Mouse (Mus musculus) midbrain, postnatal 0 days (tissue): ENCODE measurements around the gene Ewsr1. TPM values are rescaled to one million over a fixed set of nuclear protein-coding genes. Genes with fewer than 3 reads are reported as not detected.

Source experiments
- ATAC-seq: fragments of 200-750 bp; cut with Nextera tagmentation; 2 replicates; pipeline ENCODE4 v1.8.0; 2017; ENCODE audit warnings: moderate number of reproducible peaks, mild to moderate bottlenecking, moderate TSS enrichment, moderate library complexity; ENCODE audit not compliant: low FRiP score
- DNase-seq: peaks from one replicate; pipeline ENCODE4 v3.0.0-alpha.2; 2015; ENCODE audit warnings: low spot score
- H3K27ac ChIP-seq: fragments of 300-500 bp; sonication (generic); 2 replicates; pipeline ENCODE4 v1.5.1; 2014; ENCODE audit warnings: low read depth, mild to moderate bottlenecking, low read length, mixed read lengths
- H3K27me3 ChIP-seq: fragments of 300-500 bp; sonication (generic); 2 replicates; pipeline ENCODE4 v1.6.1; 2014; ENCODE audit warnings: low read length, control low read depth, mixed read lengths; ENCODE audit not compliant: insufficient read depth
- H3K36me3 ChIP-seq: fragments of 300-500 bp; sonication (generic); 2 replicates; pipeline ENCODE4 v1.6.1; 2014; ENCODE audit warnings: low read length, control low read depth, mixed read lengths; ENCODE audit not compliant: insufficient read depth
- H3K4me1 ChIP-seq: fragments of 300-500 bp; sonication (generic); 2 replicates; pipeline ENCODE4 v1.6.1; 2014; ENCODE audit warnings: mild to moderate bottlenecking, control low read depth, antibody characterized with exemption, low read length, mixed read lengths; ENCODE audit not compliant: insufficient read depth
- H3K4me2 ChIP-seq: fragments of 300-500 bp; sonication (generic); 2 replicates; pipeline ENCODE4 v1.6.1; 2014; ENCODE audit warnings: low read depth, mild to moderate bottlenecking, low read length, mixed read lengths; ENCODE audit not compliant: poor library complexity, severe bottlenecking
- H3K4me3 ChIP-seq: fragments of 300-500 bp; sonication (generic); 2 replicates; pipeline ENCODE4 v1.5.1; 2014; ENCODE audit warnings: low read depth, mild to moderate bottlenecking, low read length, moderate library complexity
- H3K9ac ChIP-seq: fragments of 300-500 bp; sonication (generic); replicated peaks from 2 replicates; pipeline ENCODE4 v1.6.1; 2014; ENCODE audit warnings: mild to moderate bottlenecking, low read length, moderate library complexity, mixed read lengths; ENCODE audit not compliant: poor library complexity, severe bottlenecking
- H3K9me3 ChIP-seq: fragments of 300-500 bp; sonication (generic); 2 replicates; pipeline ENCODE4 v1.6.1; 2016; ENCODE audit warnings: low read length, control low read depth
- CTCF ChIP-seq: IDR thresholded peaks from 2 replicates; pipeline ENCODE4 v1.5.1; 2016; ENCODE audit warnings: antibody characterized with exemption, mild to moderate bottlenecking
- whole genome bisulfite sequencing: fragments of 180-500 bp; shearing (Covaris S2); extraction: QIAGEN DNeasy Blood & Tissue Kit; methylation state at CpG from one replicate; pipeline ENCODE4 v1.1.7; 2014; 5-methylcytosine and 5-hydroxymethylcytosine counted together
- microRNA-seq: library from miRNA; unstranded; fragments of <30 nt; microRNA quantifications from one replicate; pipeline ENCODE4, GENCODE M21; 2016; ENCODE audit warnings: borderline number of aligned reads
- polyA plus RNA-seq: library from polyadenylated mRNA; unstranded; fragments of >200 nt; fragmentation: Nextera tagmentation; extraction: Ambion mirVana; gene quantifications from 2 replicates; pipeline ENCODE4 v1.2.1, GENCODE M21; 2015
- total RNA-seq: library from RNA; depleted of rRNA; stranded (reverse); fragments of >200 nt; gene quantifications from 2 replicates; pipeline ENCODE4 v1.2.3, GENCODE M21; 2014; rRNA removed

Ewsr1 gene
- total and polyA plus RNA-seq, 2 experiments from 2014 or later = 338 to 353 TPM

GRCm38 (mm10) chr11:5035421-5035820, 63.6 kb downstream of the Ewsr1 start:
- peaks cover 93% of the 10 kb centered on the region for H3K36me3 ChIP-seq
- no peak overlapping the region for H3K27ac ChIP-seq
- no peak overlapping the region for H3K4me2 ChIP-seq
- H3K9ac ChIP-seq = no peak overlapping the region
- no peak for ATAC-seq
- WGBS = 91% methylated on average over 4 of the region's 4 CpGs
- no peaks in the 10 kb centered on the region for H3K27me3 ChIP-seq
- DNase-seq = peak; percentile 55
- no peak for TF ChIP-seq CTCF
- H3K9me3 ChIP-seq = no peaks in the 10 kb centered on the region
- H3K4me3 ChIP-seq = no peak overlapping the region
- H3K4me1 ChIP-seq = no peaks in the 10 kb centered on the region

- whole genome bisulfite sequencing = 86% methylated on average over 3 of the region's 3 CpGs
- H3K4me1 ChIP-seq = no peaks in the 10 kb centered on the region
- no peak for TF ChIP-seq CTCF
- ATAC-seq (no peak), DNase-seq (peak; percentile 42)
- no peak overlapping the region for H3K27ac ChIP-seq
- peaks cover 83% of the 10 kb centered on the region for H3K36me3 ChIP-seq
- no peak overlapping the region for H3K4me3 ChIP-seq
- no peaks in the 10 kb centered on the region for H3K27me3 ChIP-seq
- H3K4me2 ChIP-seq = no peak overlapping the region
- H3K9ac ChIP-seq = no peak overlapping the region
- H3K9me3 ChIP-seq = no peaks in the 10 kb centered on the region
These were observed 65.9 kb downstream of the Ewsr1 start for GRCm38 (mm10) chr11:5033136-5033535.

- no peak for TF ChIP-seq CTCF
- ATAC-seq (no peak), DNase-seq (no peak)
- H3K4me3 ChIP-seq = no peak overlapping the region
- 95% methylated on average over 10 of the region's 10 CpGs for WGBS
- H3K4me2 ChIP-seq = no peak overlapping the region
- no peaks in the 10 kb centered on the region for H3K27me3 ChIP-seq
- peaks cover 83% of the 10 kb centered on the region for H3K36me3 ChIP-seq
- H3K9ac ChIP-seq = no peak overlapping the region
- H3K4me1 ChIP-seq = no peaks in the 10 kb centered on the region
- no peak overlapping the region for H3K27ac ChIP-seq
- no peaks in the 10 kb centered on the region for H3K9me3 ChIP-seq
These were observed 66.4 kb downstream of the Ewsr1 start for GRCm38 (mm10) chr11:5032706-5033105.

GRCm38 (mm10) chr11:5028228-5028627, 70.8 kb downstream of the Ewsr1 start:
- no peak for TF ChIP-seq CTCF
- WGBS = 95% methylated on average over 7 of the region's 7 CpGs
- H3K4me1 ChIP-seq = no peaks in the 10 kb centered on the region
- H3K9ac ChIP-seq = no peak overlapping the region
- no peak for ATAC-seq
- DNase-seq = no peak
- peaks cover 77% of the 10 kb centered on the region for H3K36me3 ChIP-seq
- no peak overlapping the region for H3K4me3 ChIP-seq
- no peak overlapping the region for H3K27ac ChIP-seq
- no peaks in the 10 kb centered on the region for H3K9me3 ChIP-seq
- H3K4me2 ChIP-seq = no peak overlapping the region
- H3K27me3 ChIP-seq = no peaks in the 10 kb centered on the region

- no peak overlapping the region for H3K9ac ChIP-seq
- H3K9me3 ChIP-seq = no peaks in the 10 kb centered on the region
- no peaks in the 10 kb centered on the region for H3K4me1 ChIP-seq
- no peak overlapping the region for H3K27ac ChIP-seq
- DNase-seq (no peak), ATAC-seq (no peak)
- 95% methylated on average over 1 of the region's 1 CpGs for WGBS
- no peak overlapping the region for H3K4me2 ChIP-seq
- H3K27me3 ChIP-seq = no peaks in the 10 kb centered on the region
- H3K4me3 ChIP-seq = no peak overlapping the region
- H3K36me3 ChIP-seq = peaks cover 62% of the 10 kb centered on the region
- TF ChIP-seq CTCF = no peak
These were observed 74.0 kb downstream of the Ewsr1 start for GRCm38 (mm10) chr11:5025108-5025507.

Small RNAs within 50 kb of the gene (microRNA-seq; reads per million reads assigned to microRNA genes)
- not detected for gene Gm47296

Other genes with a start within 250 kb of the Ewsr1 start
- gene Nf2, start 249.7 kb downstream of the Ewsr1 start, total RNA-seq = 103 and 107 TPM in 2 replicates
- gene Nf2, start 249.7 kb downstream of the Ewsr1 start, polyA plus RNA-seq = 48.4 and 51.5 TPM in 2 replicates
- gene Nipsnap1, start 225.3 kb downstream of the Ewsr1 start, total RNA-seq = 133 and 170 TPM in 2 replicates
- gene Nipsnap1, start 225.3 kb downstream of the Ewsr1 start, polyA plus RNA-seq = 130 and 133 TPM in 2 replicates
- 44.9 and 48.4 TPM in 2 replicates for gene Thoc5, start 203.9 kb downstream of the Ewsr1 start, total RNA-seq
- gene Thoc5, start 203.9 kb downstream of the Ewsr1 start, polyA plus RNA-seq = 44.6 and 45.2 TPM in 2 replicates
- gene Nefh, start 151.2 kb downstream of the Ewsr1 start, total RNA-seq = 13.0 and 15.7 TPM in 2 replicates
- gene Nefh, start 151.2 kb downstream of the Ewsr1 start, polyA plus RNA-seq = 7.7 and 8.3 TPM in 2 replicates
- 122 and 130 TPM in 2 replicates for gene Ap1b1, start 112.4 kb downstream of the Ewsr1 start, total RNA-seq
- gene Ap1b1, start 112.4 kb downstream of the Ewsr1 start, polyA plus RNA-seq = 94.8 and 99.5 TPM in 2 replicates
- gene Rasl10a, start 41.1 kb downstream of the Ewsr1 start, total RNA-seq = 3.1 and 6.2 TPM in 2 replicates
- gene Rasl10a, start 41.1 kb downstream of the Ewsr1 start, polyA plus RNA-seq = 3.6 and 4.6 TPM in 2 replicates
- 33.8 and 43.8 TPM in 2 replicates for gene Gas2l1, start 33.9 kb downstream of the Ewsr1 start, total RNA-seq
- gene Gas2l1, start 33.9 kb downstream of the Ewsr1 start, polyA plus RNA-seq = 17.6 and 18.5 TPM in 2 replicates
- gene Rhbdd3, start 340 bp downstream of the Ewsr1 start, total RNA-seq = 48.0 and 67.1 TPM in 2 replicates
- gene Rhbdd3, start 340 bp downstream of the Ewsr1 start, polyA plus RNA-seq = 50.4 and 54.6 TPM in 2 replicates
- gene Emid1, start 53.0 kb upstream of the Ewsr1 start, total RNA-seq = 4.8 and 10.8 TPM in 2 replicates
- 14.5 and 16.9 TPM in 2 replicates for gene Emid1, start 53.0 kb upstream of the Ewsr1 start, polyA plus RNA-seq
- 8.5 and 11.2 TPM in 2 replicates for gene Kremen1, start 162.3 kb upstream of the Ewsr1 start, total RNA-seq
- 2.3 and 2.5 TPM in 2 replicates for gene Kremen1, start 162.3 kb upstream of the Ewsr1 start, polyA plus RNA-seq